Mouse (Mus musculus): ENCODE measurements around the gene Rhog.

The Rhog gene

DNA sequence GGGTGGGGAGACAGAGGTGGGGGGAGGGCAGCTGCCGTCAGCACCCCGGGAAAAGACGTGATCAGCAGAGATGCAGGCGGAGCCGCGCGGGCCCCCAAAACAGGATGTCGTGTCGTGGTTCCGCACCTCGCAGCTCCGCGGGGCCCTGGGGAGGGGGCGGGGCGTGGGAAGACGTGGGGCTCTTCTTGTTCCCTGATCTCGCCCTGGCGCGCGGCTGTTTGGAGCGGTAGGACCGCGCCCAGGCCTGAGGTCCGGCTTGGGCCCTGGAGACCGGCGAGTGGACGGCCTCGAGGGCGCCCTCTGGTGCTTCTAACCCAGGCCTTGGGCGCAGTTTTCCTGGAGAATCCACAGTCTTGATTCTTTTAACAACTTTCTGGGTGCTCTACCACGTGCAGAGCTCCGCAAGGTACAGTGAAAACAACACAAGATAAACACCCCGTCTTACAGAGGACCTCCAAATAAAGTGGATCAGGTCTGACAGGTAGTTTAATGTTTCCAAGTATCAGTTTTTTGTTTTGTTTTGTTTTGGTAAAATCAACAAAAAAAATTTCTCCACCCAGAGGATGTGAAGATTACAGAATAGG lies 5.1 kb downstream of the Rhog start:
- DNase-seq (ENCODE audit: low spot score): peak; percentile 91

DNA sequence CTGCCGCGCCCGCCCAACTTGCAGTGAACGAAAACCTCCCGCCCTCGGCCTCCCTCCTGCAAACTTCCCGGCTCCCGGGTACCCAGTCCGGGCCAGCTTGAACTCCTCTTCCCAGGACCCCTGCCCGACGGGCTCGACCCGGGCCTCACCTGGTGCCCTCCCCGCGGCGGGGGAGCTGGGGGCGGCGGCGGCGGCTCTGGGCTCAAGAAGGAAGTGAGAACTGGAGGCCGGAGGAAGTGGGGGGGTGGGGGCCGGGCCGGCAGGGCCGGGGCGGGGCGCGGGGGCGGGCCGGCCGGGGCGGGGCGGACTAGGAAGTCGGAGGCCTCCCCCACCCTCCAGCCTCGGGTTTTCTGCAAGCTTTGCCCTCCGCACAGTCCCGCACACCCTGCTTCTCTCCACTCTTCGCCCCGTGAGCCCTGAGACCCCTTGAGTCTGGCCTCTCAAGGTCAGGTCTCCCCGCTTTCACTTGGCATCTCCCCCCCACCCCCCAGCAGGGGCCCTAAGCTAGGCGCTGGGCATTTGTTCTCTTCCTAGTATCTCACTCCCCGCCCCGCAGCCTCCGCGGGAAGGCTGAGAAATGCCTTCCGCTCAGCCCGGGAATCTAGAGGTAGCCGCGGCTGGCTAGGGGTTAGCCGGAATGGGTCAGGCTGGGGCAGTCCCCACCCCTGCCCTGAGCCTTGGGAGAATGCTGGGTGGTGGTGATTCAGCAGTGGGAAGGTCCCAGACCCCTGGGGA lies 5.8 kb downstream of the Rhog start:
- DNase-seq (ENCODE audit: low spot score): peak; percentile 80

DNA sequence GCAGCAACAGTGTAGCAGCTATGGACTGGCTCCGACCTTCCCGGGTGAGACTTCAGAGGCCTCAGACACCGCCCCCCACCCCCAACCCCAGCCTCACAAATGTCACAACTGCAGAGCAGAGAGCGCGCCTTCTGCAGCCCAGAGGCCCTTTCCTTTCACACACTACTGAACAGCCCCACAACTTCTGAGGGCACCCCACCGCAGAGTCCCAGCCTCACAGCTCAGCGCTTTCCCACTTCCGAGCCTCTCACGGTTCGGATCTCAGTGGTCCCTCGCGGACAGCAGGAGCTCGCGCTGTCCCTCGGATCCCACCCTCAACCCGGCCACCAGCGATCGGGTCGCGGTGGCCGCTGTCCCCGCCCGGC lies 6.3 kb downstream of the Rhog start:
- DNase-seq (ENCODE audit: low spot score): no peak

DNA sequence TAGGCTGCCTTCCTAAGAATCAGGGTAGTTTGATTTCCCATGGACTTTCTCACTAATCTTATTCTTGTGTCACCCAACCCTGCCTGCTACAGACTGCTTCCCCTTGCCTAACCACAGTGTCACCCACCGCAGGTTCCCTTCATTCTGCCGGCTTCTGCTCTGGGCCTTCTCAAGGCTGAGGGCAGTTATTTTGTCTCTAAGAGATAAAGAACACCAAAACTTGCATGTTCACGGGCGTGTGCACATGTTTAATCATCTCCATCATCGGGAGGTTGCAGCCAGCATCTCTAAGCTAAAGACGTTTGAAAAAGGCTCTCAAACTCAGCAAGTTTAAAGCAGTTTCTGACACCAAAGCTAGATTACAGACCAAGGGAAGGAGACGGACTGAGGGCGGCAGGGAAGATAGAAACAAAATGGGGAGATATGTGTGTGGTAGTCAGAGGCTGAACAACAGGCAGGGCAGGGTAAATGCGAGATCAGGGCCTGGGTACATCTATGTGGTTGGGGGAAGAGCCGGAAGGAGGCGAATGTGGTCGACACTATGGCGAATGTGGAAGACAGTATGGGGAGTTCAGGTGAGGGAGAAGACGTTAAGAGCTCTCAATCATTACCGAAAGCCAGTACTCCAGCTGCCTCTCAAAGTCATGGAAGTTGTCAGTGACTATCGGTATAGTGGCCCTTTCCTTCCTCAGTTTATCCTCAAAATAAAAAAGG lies 7.0 kb downstream of the Rhog start:
- no peak for DNase-seq (ENCODE audit: low spot score)

DNA sequence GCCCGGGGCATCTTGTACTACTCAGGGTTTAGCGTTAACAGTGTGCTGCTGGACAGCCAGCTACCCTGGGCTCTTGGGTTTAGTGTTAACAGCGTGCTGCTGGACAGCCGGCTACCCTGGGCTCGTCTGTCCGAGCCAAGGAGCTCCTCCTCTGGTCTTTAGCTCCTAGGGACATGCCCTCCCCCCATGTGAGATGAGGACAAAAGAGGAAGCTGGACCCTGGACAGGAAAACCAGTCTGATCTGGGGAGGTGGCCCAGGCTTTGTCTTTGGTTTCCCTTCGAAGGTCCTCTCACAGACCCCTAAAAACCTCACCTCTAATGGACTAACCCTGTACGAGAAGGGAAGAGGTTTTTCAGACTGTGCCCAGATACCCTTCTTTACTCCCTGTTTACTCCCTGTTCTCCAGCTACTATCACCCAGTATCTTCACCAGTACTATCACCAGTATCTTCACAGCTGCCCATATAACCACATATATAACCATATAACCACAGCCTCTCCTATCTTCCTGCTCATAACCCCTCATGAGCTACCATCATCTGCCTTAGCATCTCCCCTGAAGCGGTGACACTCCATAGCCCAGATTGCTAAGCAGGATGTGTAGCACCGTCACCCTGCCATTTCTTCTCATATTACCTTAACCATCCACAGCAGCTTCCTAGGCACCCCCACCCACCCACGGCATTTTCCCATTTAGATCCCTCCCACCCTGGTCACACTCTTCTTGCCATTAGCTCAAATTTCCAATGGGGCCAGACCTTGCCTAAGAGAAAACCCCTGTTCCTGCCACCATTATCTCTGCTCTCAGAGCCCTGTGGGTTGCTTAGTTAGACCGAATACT lies 8.7 kb downstream of the Rhog start:
- DNase-seq (ENCODE audit: low spot score): no peak

DNA sequence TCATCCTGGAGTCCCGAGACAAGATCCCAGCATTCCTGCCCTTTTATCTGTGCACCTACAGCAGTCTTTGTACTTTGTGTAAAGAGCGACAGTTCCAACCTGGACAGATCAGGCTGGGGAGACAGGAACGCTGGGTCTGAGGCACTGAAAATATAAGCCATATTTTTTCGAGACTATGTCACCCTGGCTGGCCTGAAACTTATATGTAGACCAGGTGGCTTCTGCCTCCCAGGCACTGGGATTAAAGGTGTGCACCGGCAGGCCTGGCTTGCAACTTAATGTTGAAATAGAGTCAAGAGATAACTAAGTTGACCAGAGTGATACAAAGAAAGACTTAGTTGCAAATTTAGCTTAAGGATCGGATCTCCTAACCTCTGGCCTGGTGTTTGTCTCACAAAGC lies 9.6 kb downstream of the Rhog start:
- no peak for DNase-seq (ENCODE audit: low spot score)

DNA sequence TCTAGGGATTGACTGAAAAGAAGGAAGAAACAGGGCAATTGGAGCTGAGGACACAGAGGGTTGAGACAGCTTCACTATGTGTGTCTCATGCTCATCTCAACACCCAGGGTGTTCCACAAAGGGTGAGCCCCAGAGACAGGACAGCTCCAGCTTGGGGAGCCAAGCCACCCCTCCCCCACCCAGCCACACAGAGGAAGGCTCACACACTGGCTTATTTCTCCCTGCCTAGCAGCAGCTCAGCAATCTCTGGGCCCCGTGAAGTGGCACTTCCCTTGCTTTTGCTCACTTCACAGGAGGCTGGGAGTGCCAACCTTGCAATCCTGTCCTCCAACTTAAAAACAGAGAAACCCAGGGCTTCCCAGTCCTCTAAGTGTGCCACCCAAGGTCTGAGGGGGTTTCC lies 10.1 kb downstream of the Rhog start:
- no peak for DNase-seq (ENCODE audit: low spot score)

DNA sequence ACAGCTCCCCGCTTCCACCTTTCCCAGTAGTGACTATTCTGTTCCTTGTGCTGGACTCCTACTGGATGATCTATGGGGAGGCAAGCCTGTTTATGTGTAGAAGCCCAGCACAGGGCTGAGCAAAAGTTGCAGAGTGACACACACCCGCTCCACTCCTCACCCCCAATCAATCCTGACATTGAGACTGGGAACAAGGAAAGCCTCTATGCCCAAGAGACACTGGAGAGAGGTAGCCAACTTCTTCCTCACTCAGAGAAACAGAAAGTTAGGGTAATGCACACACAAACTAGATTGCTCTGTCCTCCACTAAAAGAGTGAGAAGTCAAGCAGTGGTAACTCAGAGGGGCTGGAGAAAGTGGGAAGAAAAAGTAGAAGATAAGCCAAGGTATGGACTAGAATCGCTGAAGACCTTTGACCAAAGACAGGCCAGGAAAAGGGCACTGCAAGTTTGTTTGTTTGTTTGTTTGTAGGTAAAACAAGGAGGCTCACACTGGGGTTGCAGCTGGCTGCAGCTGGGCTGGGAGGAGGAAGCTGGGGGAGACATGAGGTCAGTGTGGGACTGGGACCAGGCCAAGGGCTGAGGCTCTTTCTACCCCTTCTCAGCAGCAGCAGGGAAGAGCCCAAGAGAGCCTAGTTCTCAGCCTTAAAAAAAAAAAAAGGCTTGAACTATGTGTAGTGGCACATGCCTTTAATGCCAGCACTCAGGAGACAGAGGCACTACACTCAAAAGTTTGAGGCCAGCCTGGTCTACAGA lies 10.9 kb downstream of the Rhog start:
- no peak for DNase-seq (ENCODE audit: low spot score)

DNA sequence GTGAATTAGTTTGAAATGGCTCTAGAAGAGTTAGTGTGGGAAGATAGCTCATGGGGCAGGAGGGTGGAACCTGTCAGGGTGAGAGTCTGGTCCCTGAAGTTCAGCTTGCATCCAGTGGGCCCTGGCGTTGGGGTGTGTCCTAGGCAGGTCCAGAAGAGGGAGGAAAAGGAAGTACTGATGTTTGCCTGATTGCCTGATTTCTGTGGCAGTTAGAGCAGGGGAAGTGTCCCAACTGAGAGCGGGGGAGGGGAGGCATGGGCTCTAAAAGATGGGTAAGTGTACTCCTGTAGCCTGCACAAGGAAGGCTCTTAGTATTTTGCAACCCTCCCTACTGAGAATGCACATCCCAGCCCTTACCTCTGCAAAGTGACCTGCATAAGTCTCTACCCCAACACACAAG lies 12.0 kb downstream of the Rhog start:
- no peak for DNase-seq (ENCODE audit: low spot score)

DNA sequence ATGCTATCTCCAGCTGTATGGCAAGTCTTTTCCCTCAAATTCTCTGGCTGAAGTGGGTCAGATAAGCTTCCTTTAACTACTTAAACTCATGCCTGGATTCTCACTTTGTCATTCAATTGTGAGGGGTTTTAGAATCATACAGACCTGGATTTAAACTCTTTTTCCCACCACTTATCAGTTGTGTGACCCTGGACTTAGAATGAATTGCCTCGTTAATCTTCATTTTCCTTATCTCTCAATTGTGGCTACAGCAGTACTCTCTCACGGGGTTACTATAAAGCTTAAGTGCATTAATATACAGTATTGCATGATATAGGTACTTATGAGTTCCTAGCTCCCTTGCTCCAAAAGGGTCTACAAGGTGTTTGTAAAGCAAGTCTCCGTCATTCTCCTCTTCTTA lies 12.9 kb downstream of the Rhog start:
- no peak for DNase-seq (ENCODE audit: low spot score)

DNA sequence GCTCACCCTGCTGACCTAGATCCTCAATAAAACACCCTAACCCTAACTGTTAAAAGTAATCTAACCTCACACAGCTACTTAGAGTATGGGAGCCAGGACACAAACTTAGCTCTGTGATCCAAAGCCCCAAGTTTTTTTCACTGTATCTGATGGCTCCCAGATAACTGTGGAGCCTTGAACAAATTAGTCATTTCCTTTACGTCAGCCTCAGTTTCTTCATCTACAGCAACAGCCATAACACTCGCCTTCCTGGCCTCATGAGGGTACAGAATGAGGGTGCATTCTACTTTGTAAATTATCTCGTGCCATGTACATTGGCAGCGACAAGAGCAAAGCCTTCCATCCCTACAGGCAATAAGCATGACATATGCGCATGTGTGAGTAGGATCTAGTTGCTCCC lies 13.5 kb downstream of the Rhog start:
- no peak for DNase-seq (ENCODE audit: low spot score)

DNA sequence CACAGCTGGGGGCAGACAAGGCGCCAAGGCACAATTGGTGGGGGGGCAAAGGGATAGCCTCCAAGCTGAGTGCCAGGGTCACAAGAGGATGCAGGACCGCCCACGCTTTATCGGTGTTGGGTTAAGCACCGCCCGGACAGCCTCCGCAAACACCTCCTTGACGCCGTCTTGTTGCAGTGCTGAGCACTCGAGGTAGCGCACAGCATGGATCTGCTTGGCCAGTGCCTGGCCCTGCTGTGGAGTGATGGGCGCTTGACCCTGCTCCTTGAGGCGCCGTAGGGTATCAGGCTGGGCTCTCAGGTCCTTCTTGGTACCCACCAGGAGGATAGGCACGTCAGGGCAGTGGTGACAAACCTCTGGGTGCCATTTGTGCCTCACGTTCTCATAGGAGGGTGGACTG lies 16.3 kb downstream of the Rhog start:
- DNase-seq (ENCODE audit: low spot score): no peak

DNA sequence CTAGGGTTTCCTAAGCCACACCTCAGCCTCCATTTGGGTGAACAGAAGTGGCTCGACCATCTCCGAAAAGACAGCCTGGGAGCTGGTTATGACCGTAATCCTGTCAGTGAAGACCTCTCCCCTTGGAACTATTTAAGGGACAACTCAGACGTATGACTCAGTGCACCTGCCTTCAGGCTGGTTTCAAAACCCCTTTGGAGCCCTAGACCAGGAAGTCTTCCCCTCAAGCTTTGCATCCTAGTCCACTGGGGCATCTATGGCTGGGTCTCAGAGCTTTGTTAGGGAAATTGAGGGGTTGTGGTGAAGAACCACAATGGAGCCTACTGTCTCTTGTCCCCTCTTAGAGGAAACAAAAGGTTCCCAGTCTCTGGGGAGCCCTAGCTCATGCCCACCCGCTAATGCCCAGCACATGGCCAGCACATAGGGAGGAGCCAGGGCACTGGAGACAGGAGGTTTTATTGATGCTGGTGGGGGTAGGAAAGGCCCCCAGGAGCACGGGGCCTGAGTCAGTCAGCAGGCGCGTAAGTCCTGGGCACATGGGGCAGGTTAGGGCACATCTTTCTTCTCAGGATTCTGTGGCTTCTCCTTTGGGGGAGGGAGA lies 17.1 kb downstream of the Rhog start:
- DNase-seq (ENCODE audit: low spot score): no peak

DNA sequence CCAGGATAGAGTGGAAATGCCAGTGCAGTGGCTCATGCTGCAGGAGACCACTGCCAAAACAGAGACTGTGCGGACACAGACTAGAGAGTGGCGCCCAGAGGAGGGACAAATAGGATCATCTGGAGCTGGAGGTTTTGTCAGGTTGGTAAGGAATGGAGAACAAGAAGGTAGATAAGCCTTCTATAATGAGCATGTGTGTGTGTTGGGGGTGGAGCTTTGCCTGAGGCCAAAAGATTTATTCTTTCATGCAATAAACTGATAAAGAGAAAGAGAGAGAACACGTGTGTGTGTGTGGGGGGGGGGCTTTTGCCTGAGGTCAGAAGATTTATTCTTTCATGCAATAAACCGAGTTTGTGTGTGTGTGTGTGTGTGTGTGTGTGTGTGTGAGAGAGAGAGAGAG lies 22.8 kb downstream of the Rhog start:
- no peak for DNase-seq (ENCODE audit: low spot score)

DNA sequence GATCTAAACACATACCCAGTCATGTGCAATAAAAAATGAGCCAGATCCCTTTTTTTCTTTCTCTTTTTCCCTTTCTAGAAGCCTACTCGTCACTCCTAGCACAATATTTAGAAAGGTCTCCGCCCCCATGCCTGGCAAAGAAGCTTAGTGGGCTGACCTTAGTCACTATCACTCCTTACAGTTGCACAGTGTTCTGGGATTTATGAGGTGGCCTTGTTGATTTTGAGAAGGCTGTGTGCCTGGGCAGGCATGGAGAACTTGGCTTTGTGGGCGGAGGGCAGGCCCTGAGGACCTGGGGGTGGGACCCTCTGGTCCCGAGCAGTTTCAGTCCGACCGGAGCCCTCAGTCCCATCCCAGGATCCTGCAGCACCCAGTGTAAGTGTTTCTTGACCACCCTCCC lies 26.0 kb downstream of the Rhog start:
- DNase-seq (ENCODE audit: low spot score): no peak

DNA sequence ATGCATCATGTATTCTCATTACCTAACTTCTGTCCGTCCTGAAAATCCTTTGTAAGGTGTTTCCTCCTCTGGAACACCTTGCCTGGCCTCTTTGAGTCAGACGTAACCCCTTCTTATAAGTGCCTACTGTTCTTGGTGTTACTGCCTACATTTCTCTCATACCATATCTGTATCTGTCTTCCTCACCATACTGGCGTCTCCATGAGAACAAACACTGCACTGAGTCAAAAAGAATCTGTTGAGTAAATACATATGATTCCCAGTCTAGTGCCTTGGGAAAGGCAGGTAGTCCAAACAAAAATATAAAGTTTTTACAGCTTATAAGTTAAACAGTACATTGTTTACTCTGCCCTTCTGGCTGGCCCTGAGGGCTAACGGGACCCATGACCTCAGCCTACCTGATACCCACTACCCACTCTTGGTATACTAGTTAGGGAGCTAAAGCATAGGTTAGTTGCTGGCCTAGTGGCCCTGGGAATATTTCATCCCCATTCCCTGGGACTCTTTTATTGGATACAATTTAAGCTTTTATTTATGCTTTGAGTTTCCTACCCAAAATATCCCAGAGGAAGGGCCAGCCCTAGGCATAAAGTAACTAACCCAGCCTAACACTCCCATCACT lies 27.7 kb downstream of the Rhog start:
- no peak for DNase-seq (ENCODE audit: low spot score)

DNA sequence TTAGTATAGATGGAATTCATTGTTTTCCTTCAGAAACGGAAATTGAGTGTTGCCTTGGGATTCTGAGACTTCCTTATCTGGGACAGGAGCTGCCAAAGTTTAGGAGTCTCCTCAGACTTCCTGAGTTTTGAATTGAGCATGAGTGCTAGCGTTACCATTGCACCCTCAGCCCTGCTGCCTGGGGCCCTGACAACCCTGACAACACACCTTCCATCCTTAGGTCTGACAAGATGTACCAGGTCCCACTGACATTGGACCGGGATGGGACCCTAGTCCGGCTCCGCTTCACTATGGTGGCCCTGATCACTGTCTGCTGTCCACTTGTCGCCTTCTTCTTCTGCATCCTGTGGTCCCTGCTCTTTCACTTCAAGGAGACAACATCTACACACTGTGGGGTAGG lies 29.8 kb downstream of the Rhog start:
- DNase-seq (ENCODE audit: low spot score): no peak

DNA sequence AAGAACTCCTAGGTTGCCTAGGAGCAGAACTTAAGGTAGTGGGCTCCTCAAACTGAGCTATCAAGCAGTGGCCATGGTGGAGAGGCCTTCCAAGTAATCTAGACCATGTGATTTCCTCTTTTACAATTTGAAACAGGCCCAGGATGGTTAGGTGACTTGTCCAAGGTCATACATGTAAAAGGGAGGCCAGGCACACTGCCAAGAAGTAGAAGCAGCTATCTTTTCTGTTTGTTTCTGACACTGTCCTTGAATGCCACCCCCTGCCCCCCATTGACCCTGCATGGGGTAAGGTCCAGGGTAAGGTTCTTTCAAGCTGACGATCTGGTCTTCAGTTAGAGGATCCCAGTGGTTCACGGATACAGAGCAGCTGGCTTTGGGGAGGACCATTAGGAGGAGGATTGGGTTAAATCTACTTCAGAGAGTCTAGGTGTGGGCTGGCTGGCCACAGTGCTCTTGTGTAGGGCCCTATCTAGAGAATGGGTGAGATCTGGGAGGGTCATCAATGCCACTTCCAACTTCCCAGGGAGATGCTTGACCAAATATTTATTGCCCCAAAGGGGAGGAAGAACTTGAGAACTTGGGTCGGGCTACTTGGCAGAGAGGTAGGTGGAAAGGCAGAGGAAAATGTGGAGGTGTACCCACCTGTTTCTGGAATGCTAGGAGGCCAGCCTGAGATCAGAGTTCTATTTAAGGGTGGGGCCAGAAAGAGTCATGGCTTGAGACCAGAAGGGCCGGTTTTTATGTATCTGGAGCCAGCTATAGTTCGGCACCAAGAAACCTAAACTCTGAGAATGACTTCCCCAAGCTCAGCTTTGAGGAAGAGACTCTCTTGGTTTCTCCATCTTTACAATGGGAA lies 31.7 kb downstream of the Rhog start:
- DNase-seq (ENCODE audit: low spot score): peak; percentile 61

DNA sequence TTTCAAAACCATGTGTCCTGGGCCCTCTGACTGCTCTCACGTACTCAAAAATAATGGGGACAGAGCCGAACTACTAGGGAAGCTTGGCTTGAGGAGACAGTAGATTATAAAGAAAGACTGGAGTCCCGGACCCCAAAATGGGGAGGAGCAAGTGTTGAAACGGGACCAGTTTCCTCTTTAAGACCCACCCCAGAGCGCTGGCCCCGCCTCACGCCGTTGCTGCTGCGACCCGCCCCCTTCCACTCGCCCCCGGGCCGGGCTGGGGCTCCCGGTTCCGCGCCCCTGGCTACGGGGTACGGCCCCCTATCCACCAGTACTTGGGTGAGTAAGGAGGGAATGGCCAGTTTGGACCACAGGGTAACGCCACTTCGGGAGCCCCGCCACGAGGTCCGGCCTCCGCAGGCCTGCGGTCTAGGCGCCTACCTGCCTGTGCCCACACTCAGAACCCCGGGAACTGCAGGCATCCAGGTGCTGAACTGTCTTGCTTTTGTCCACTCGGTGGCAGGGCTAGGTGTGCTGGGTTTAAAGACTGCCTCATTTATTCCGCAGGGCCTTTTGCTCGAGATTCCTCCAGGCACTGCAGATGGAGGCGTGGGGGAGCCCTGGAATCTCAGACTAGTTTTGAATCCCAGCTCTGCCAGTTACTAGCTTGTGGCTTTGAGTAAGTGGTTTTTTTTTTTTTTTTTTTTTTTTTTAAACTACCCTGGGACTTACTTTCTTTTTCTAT lies 32.9 kb downstream of the Rhog start:
- peak; percentile 80 for DNase-seq (ENCODE audit: low spot score)

Measured in ovary, postnatal 36 days (tissue).